Mouse (Mus musculus) liver, adult 2 months (tissue): ENCODE measurements around the gene Plxnb2.

Experiments
- CTCF ChIP-seq: fragments of 200-500 bp; IDR thresholded peaks from 2 replicates; pipeline ENCODE4 v1.5.1; 2011; ENCODE audit warnings: low read depth, low read length, control low read depth
- POLR2A ChIP-seq: fragments of 200-500 bp; IDR thresholded peaks from 2 replicates; pipeline ENCODE4 v1.6.1; 2011; ENCODE audit warnings: low read length, control low read depth; ENCODE audit not compliant: insufficient read depth; ENCODE audit errors: extremely low read depth

DNA sequence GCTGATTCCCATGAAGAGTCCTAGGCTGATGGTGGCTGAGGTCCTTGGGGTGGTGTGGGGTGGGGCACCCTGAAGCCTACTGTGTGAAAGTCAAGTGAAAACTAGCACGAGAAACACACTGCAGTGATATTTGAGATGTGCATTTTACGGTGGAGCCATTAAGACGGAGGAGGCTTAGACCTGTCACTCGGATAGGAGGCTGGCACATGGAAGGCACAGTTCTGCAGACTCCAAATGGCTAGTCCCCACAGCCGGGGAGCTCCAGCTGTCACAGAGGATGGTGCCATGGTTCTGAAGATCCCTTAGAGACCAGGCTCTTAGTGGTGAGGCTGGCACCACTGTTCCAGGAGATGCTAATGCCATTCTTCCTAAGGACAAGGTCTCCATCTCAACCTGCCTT, 2.3 kb upstream of the Plxnb2 start:
- TF ChIP-seq CTCF (no peak), POLR2A (no peak)
